ENCODE assay signal across 24 mouse cellular contexts in genomic region chr9:15925237-15925636, GRCm38 (mm10). TPM values are rescaled to one million over a fixed set of nuclear protein-coding genes. Genes with fewer than 3 reads are reported as not detected.
"Had no signal": no experiment of that assay in that cellular context is flagged by ENCODE, and none has a peak within 500 bp of the region (broad histone marks: within the 10 kb centered on the region; RNA-seq: fewer than 3 reads in every experiment).

No protein-coding gene starts in this region.

- H3K27me3 ChIP-seq: neural tube, embryonic 15.5 days; stomach, embryonic 15.5 days had no signal

- H3K36me3 ChIP-seq: neural tube, embryonic 15.5 days; stomach, embryonic 15.5 days had no signal

- H3K9me3 ChIP-seq: neural tube, embryonic 15.5 days; stomach, embryonic 15.5 days had no signal

- H3K4me3 ChIP-seq: neural tube, embryonic 15.5 days; stomach, embryonic 15.5 days had no signal

- H3K27ac ChIP-seq: neural tube, embryonic 15.5 days; stomach, embryonic 15.5 days; stomach, postnatal 0 days had no signal

- DNase-seq: retina, postnatal 1 day; right cerebral cortex, adult 18-20 months; right cerebral cortex, postnatal 14 days; right cerebral cortex, postnatal 25 days; right cerebral cortex, postnatal 4 days; spleen, adult 18-20 months; thymus, adult 18-20 months; thymus, adult 2 months; thymus, postnatal 14 days; thymus, postnatal 25 days; thymus, postnatal 36 days; thymus, postnatal 4 days had no signal

- H3K4me1 ChIP-seq: neural tube, embryonic 15.5 days; stomach, embryonic 15.5 days had no signal

- H3K9ac ChIP-seq: neural tube, embryonic 15.5 days; stomach, embryonic 15.5 days had no signal

- H3K4me2 ChIP-seq: neural tube, embryonic 15.5 days; stomach, embryonic 15.5 days had no signal

RNA-seq across cellular contexts. Expression of gene Mtnr1b, which starts 50.9 kb away (rescaled TPM):
- total RNA-seq: neutrophil, adult 5-6 weeks had no signal
- polyA plus RNA-seq: neural tube, embryonic 14.5 days; neural tube, embryonic 15.5 days; small intestine, adult 2 months; spleen, adult 2 months; stomach, embryonic 14.5 days; stomach, embryonic 15.5 days; stomach, embryonic 16.5 days; stomach, postnatal 0 days; testis, adult 2 months; thymus, adult 2 months; thymus, postnatal 0 days; urinary bladder, adult 2 months had no signal
